Mouse (Mus musculus) thymus, adult 2 months (tissue): Measurements from ENCODE around the gene Plxna4. TPM values are rescaled to one million over a fixed set of nuclear protein-coding genes. Genes with fewer than 3 reads are reported as not detected.

Experiments used
- DNase-seq: peaks from one replicate; pipeline ENCODE4 v3.0.0; 2021
- H3K27ac ChIP-seq: fragments of 200-500 bp; 2 replicates; pipeline ENCODE4 v1.5.1; 2012; ENCODE audit warnings: low read length, control low read depth; ENCODE audit not compliant: control insufficient read depth, insufficient read depth
- H3K27me3 ChIP-seq: fragments of 200-500 bp; 2 replicates; pipeline ENCODE4 v1.6.1; 2012; ENCODE audit warnings: mild to moderate bottlenecking, low read length, moderate library complexity, mixed read lengths; ENCODE audit not compliant: control insufficient read depth, insufficient read depth
- H3K36me3 ChIP-seq: fragments of 200-500 bp; 2 replicates; pipeline ENCODE4 v1.6.1; 2012; ENCODE audit warnings: mild to moderate bottlenecking, low read length, moderate library complexity; ENCODE audit not compliant: control insufficient read depth, insufficient read depth
- H3K4me1 ChIP-seq: fragments of 200-500 bp; replicated peaks from 2 replicates; pipeline ENCODE4 v1.6.1; 2012; ENCODE audit warnings: low read length; ENCODE audit not compliant: control insufficient read depth, insufficient read depth
- H3K4me3 ChIP-seq: fragments of 200-500 bp; 2 replicates; pipeline ENCODE4 v1.5.1; 2012; ENCODE audit warnings: mild to moderate bottlenecking, low read length, control low read depth, moderate library complexity; ENCODE audit not compliant: control insufficient read depth, insufficient read depth
- CTCF ChIP-seq: fragments of 200-500 bp; IDR thresholded peaks from 2 replicates; pipeline ENCODE4 v1.5.1; 2012; ENCODE audit warnings: mild to moderate bottlenecking, control low read depth, low read length, moderate library complexity, borderline replicate concordance; ENCODE audit not compliant: control insufficient read depth, poor library complexity, insufficient read depth; ENCODE audit errors: extremely low read depth
- POLR2A ChIP-seq: fragments of 200-500 bp; IDR thresholded peaks from 2 replicates; pipeline ENCODE4 v1.6.1; 2012; ENCODE audit warnings: mild to moderate bottlenecking, low read length, control low read depth, moderate library complexity; ENCODE audit not compliant: control insufficient read depth, poor library complexity, insufficient read depth; ENCODE audit errors: extremely low read depth
- WGBS: fragments of 180-500 bp; shearing (Covaris S2); methylation state at CpG from one replicate; pipeline ENCODE4 v1.1.7; 2018; 5-methylcytosine and 5-hydroxymethylcytosine counted together
- polyA plus RNA-seq: library from polyadenylated mRNA; depleted of rRNA; stranded (reverse); fragments of >200 nt; gene quantifications from 2 replicates; pipeline ENCODE4 v1.2.3, GENCODE M21; 2012

The Plxna4 gene
- polyA plus RNA-seq, 1 experiment: 0.66 TPM

GRCm38 (mm10) chr6:32271463-32271862 is 316.5 kb downstream of the Plxna4 start:
- 94% methylated on average over 4 of the region's 4 CpGs for WGBS
- Histone ChIP-seq H3K27ac (no peak overlapping the region), H3K36me3 (no peaks in the 10 kb centered on the region), H3K4me3 (no peak overlapping the region), H3K27me3 (no peaks in the 10 kb centered on the region), H3K4me1 (no peaks in the 10 kb centered on the region)
- TF ChIP-seq CTCF (no peak), POLR2A (no peak)
- DNase-seq: no peak

DNA sequence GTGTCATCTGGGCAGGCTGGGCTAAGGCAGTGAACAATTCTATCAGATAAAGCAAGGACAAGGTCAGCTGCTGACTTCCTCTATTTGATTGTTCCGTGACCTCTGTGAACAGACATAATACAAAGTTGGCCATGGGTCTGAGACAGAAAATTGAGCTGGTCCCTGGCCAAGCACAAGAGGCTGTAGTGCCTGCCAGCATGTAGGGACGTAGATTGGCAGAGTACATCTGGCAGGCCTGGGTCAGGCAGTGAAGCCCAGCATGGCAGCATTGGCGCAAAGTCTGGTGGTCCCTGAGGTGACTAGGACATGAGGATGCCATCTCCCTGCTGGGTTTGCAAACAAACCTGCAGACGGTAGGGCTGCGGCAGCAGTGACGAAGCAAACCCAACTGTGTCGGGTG is 321.9 kb downstream of the Plxna4 start:
- H3K4me1 ChIP-seq: no peaks in the 10 kb centered on the region
- H3K27me3 ChIP-seq: no peaks in the 10 kb centered on the region
- DNase-seq: no peak
- TF ChIP-seq POLR2A (no peak), CTCF (no peak)
- 96% methylated on average over 7 of the region's 7 CpGs for WGBS
- no peaks in the 10 kb centered on the region for H3K36me3 ChIP-seq
- no peak overlapping the region for H3K4me3 ChIP-seq
- H3K27ac ChIP-seq: no peak overlapping the region

GRCm38 (mm10) chr6:32261339-32261738 is 326.7 kb downstream of the Plxna4 start:
- Histone ChIP-seq H3K36me3 (no peaks in the 10 kb centered on the region), H3K4me1 (no peaks in the 10 kb centered on the region), H3K4me3 (no peak overlapping the region), H3K27ac (no peak overlapping the region), H3K27me3 (no peaks in the 10 kb centered on the region)
- no peak for DNase-seq
- 86% methylated on average over 3 of the region's 3 CpGs for WGBS
- TF ChIP-seq CTCF (no peak), POLR2A (no peak)

DNA sequence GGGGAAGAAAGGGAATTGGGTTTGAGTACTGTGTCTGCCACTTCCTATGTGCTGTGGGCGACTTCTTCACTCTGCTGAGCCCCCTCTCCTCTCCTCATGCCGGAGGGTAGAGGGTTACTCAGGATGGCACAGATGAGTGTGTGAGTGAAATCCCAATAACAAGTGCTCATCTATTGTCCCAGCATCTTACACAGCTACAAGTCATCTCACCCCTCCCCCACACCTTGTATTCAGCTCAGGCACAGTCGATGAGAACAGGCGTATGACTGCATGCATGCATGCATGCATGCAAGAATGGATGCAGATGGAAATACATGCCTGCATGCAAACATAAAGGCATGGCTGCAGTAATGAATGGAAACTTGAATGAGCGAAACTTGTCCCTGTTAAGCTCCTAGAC is 327.7 kb downstream of the Plxna4 start:
- no peak for DNase-seq
- Histone ChIP-seq H3K36me3 (no peaks in the 10 kb centered on the region), H3K27ac (no peak overlapping the region), H3K27me3 (no peaks in the 10 kb centered on the region), H3K4me1 (no peaks in the 10 kb centered on the region), H3K4me3 (no peak overlapping the region)
- 80% methylated on average over 5 of the region's 5 CpGs for WGBS
- TF ChIP-seq POLR2A (no peak), CTCF (no peak)

DNA sequence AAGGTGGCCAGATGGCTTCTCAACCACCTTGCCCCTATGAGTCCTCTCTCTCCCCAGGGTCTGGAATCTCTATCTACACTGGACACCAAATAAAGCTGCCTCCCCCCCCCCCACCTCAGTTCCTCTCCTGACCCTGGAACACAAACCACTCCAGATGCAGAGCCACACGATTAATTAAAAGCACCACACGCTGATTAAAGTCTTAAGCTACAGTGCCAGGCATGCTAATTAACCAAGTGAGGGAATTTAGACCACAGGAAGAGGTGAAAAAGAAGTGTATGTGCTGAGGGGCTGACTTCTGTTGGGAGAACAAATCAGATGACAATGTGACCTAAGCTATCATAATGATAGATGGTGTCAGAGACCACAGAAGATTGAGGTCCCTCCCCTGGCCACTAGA is 332.8 kb downstream of the Plxna4 start:
- no peaks in the 10 kb centered on the region for H3K36me3 ChIP-seq
- TF ChIP-seq POLR2A (no peak), CTCF (no peak)
- DNase-seq: no peak
- H3K4me3 ChIP-seq: no peak overlapping the region
- H3K27me3 ChIP-seq: no peaks in the 10 kb centered on the region
- no peaks in the 10 kb centered on the region for H3K4me1 ChIP-seq
- H3K27ac ChIP-seq: no peak overlapping the region
- 41% methylated on average over 2 of the region's 2 CpGs for WGBS

GRCm38 (mm10) chr6:32252168-32252567 is 335.8 kb downstream of the Plxna4 start:
- no peak overlapping the region for H3K4me3 ChIP-seq
- no peaks in the 10 kb centered on the region for H3K27me3 ChIP-seq
- H3K27ac ChIP-seq: no peak overlapping the region
- no peak for DNase-seq
- no peak for TF ChIP-seq POLR2A
- TF ChIP-seq CTCF: no peak
- H3K36me3 ChIP-seq: no peaks in the 10 kb centered on the region
- 91% methylated on average over 7 of the region's 7 CpGs for WGBS
- no peaks in the 10 kb centered on the region for H3K4me1 ChIP-seq

DNA sequence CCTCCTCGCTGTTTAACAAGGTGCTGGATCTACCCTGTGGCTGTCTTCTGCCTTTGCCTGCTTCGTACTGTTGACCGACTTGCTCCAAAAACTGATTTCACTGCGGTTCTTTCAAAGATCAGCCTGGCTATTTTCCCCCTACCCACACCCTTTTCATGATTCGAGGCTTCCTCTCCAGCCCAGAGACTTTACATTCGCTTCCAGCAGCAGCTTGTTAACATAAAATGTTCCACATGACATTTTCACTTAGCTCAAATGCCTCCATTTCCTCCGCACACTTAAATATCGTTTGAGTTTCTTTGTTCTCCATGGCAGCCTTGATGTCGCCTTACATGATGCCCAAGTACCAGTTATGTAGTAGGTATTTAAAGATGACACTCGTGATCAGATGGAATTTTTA is 336.3 kb downstream of the Plxna4 start:
- 88% methylated on average over 10 of the region's 10 CpGs for WGBS
- TF ChIP-seq CTCF (no peak), POLR2A (no peak)
- no peaks in the 10 kb centered on the region for H3K4me1 ChIP-seq

More for the DNA sequence above, 336.3 kb downstream of the Plxna4 start:
- Histone ChIP-seq H3K36me3 (no peaks in the 10 kb centered on the region), H3K27ac (no peak overlapping the region), H3K27me3 (no peaks in the 10 kb centered on the region), H3K4me3 (no peak overlapping the region)
- no peak for DNase-seq
